Mouse (Mus musculus): ENCODE measurements around the gene B3gnt2. TPM values are rescaled to one million over a fixed set of nuclear protein-coding genes. Genes with fewer than 3 reads are reported as not detected.

B3gnt2 gene
- total and polyA plus RNA-seq, 3 experiments: 36.8 to 66.4 TPM; not detected in 1

DNA sequence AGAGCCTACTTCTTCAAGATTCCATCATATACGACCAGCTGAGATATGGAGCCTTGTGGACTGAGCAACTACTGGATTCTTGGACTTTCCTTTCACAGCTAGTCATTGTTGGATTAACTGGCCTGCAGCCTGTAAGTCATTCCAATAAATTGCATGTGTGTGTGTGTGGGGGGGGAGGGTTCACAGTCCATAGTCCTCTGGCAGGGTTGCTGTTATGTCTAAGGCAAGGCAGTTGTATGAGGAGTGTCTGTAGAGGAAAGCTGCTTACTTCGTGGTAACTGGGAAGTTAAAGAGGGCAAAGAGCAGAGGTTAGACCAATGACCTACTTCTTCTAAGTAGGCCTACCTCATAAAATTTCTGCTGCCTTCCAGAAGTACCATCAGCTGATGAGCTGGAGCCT, 22.9 kb upstream of the B3gnt2 start:
- no peak for TF ChIP-seq BHLHE40 (IDR thresholded peaks at IDR 0.05; ENCODE audit: borderline replicate concordance, low read depth, low read length)
- no peak for TF ChIP-seq TCF12 (IDR thresholded peaks at IDR 0.05; ENCODE audit: low read depth, low read length)
- no peak for TF ChIP-seq UBTF (IDR thresholded peaks at IDR 0.05; ENCODE audit: borderline replicate concordance, insufficient read depth, low read depth, low read length)
- no peak for TF ChIP-seq CHD1 (IDR thresholded peaks at IDR 0.05; ENCODE audit: low read depth, low read length)
- no peak for TF ChIP-seq SIN3A (IDR thresholded peaks at IDR 0.05; ENCODE audit: low read length)
- no peak for TF ChIP-seq JUND (IDR thresholded peaks at IDR 0.05; ENCODE audit: low read depth, low read length)
- no peak for TF ChIP-seq HCFC1 (IDR thresholded peaks at IDR 0.05; ENCODE audit: low read depth, low read length)
- no peak for TF ChIP-seq EP300 (IDR thresholded peaks at IDR 0.05; ENCODE audit: low read depth in 1 of 2, low read length in 2 of 2)
- no peak for TF ChIP-seq MEF2A (IDR thresholded peaks at IDR 0.05; ENCODE audit: extremely low read depth, insufficient replicate concordance, low read depth, low read length, poor library complexity, severe bottlenecking)
- no peak for TF ChIP-seq NRF1 (IDR thresholded peaks at IDR 0.05; ENCODE audit: insufficient read depth, low read depth, low read length, poor library complexity, severe bottlenecking)
- TF ChIP-seq GATA1 (IDR thresholded peaks at IDR 0.05; ENCODE audit: low read depth, low read length): no peak
- no peak for TF ChIP-seq ETS1 (IDR thresholded peaks at IDR 0.05; ENCODE audit: low read depth, low read length)
- no peak for TF ChIP-seq MYB (IDR thresholded peaks at IDR 0.05; ENCODE audit: low read depth, low read length)
- no peak for TF ChIP-seq RCOR1 (IDR thresholded peaks at IDR 0.05; ENCODE audit: low read depth, low read length)
- no peak for TF ChIP-seq RAD21 (IDR thresholded peaks at IDR 0.05; ENCODE audit: low read depth, low read length)
- TF ChIP-seq POLR2A (IDR thresholded peaks at IDR 0.05; ENCODE audit: control insufficient read depth in 1 of 2, insufficient read depth in 1 of 2, low read depth in 1 of 2, low read length in 2 of 2, poor library complexity in 1 of 2): no peak
- TF ChIP-seq USF2 (IDR thresholded peaks at IDR 0.05; ENCODE audit: borderline replicate concordance in 1 of 2, insufficient read depth in 1 of 2, low read depth in 1 of 2, low read length in 2 of 2): no peak
- TF ChIP-seq MAFK (IDR thresholded peaks at IDR 0.05; ENCODE audit: borderline replicate concordance, low read depth, low read length): no peak
- TF ChIP-seq ELF1 (IDR thresholded peaks at IDR 0.05; ENCODE audit: low read depth, low read length): no peak
- no peak for TF ChIP-seq MAX (IDR thresholded peaks at IDR 0.05; ENCODE audit: low read length)
- Histone ChIP-seq H3K4me1 (ENCODE audit: control insufficient read depth in 1 of 2, insufficient read depth in 2 of 2, low read length in 2 of 2) (peaks cover 4 to 5% of the 10 kb centered on the region in 2 experiments; a peak in 3 of 4 replicates), H3K36me3 (ENCODE audit: control insufficient read depth in 1 of 2, insufficient read depth in 2 of 2, low read length in 2 of 2) (peaks cover 0 to 5% of the 10 kb centered on the region in 2 experiments; a peak in 1 of 4 replicates), H3K9ac (ENCODE audit: control insufficient read depth, low read depth, low read length, poor library complexity, severe bottlenecking) (no peak overlapping the region), H3K27ac (ENCODE audit: control insufficient read depth, low read depth, low read length) (no peak overlapping the region), H3K4me3 (ENCODE audit: control insufficient read depth in 1 of 2, insufficient read depth in 1 of 2, low read depth in 2 of 2, low read length in 2 of 2) (no peak overlapping the region), H3K27me3 (ENCODE audit: control insufficient read depth in 1 of 2, insufficient read depth in 2 of 2, low read length in 2 of 2) (no peaks in the 10 kb centered on the region), H3K79me2 (ENCODE audit: control insufficient read depth, insufficient read depth, low read length, poor library complexity) (no peaks in the 10 kb centered on the region), H3K9me3 (replicated peaks; ENCODE audit: insufficient read depth, low read length) (no peaks in the 10 kb centered on the region)
- no peak for DNase-seq (ENCODE audit: low read depth, low spot score)

- H3K79me2 ChIP-seq (ENCODE audit: control insufficient read depth, insufficient read depth, low read length, poor library complexity): no peaks in the 10 kb centered on the region
- no peak overlapping the region for H3K4me3 ChIP-seq (ENCODE audit: control insufficient read depth in 1 of 2, insufficient read depth in 1 of 2, low read depth in 2 of 2, low read length in 2 of 2)
- no peak for TF ChIP-seq GATA1 (IDR thresholded peaks at IDR 0.05; ENCODE audit: low read depth, low read length)
- TF ChIP-seq HCFC1 (IDR thresholded peaks at IDR 0.05; ENCODE audit: low read depth, low read length): no peak
- no peak for TF ChIP-seq GABPA (IDR thresholded peaks at IDR 0.05; ENCODE audit: low read depth, low read length)
- no peak for TF ChIP-seq RCOR1 (IDR thresholded peaks at IDR 0.05; ENCODE audit: low read depth, low read length)
- TF ChIP-seq ZC3H11A (IDR thresholded peaks at IDR 0.05; ENCODE audit: low read depth, low read length): no peak
- H3K9me3 ChIP-seq (replicated peaks; ENCODE audit: insufficient read depth, low read length): no peaks in the 10 kb centered on the region
- DNase-seq (ENCODE audit: low read depth, low spot score): no peak
- H3K9ac ChIP-seq (ENCODE audit: control insufficient read depth, low read depth, low read length, poor library complexity, severe bottlenecking): no peak overlapping the region
- peaks cover 4 to 5% of the 10 kb centered on the region in 2 experiments; a peak in 3 of 4 replicates for H3K4me1 ChIP-seq (ENCODE audit: control insufficient read depth in 1 of 2, insufficient read depth in 2 of 2, low read length in 2 of 2)
- peaks cover 0 to 5% of the 10 kb centered on the region in 2 experiments; a peak in 1 of 4 replicates for H3K36me3 ChIP-seq (ENCODE audit: control insufficient read depth in 1 of 2, insufficient read depth in 2 of 2, low read length in 2 of 2)
- H3K27ac ChIP-seq (ENCODE audit: control insufficient read depth, low read depth, low read length): no peak overlapping the region
- H3K27me3 ChIP-seq (ENCODE audit: control insufficient read depth in 1 of 2, insufficient read depth in 2 of 2, low read length in 2 of 2): no peaks in the 10 kb centered on the region
Observed at GRCm38 (mm10) chr11:22882926-22883325, 22.2 kb upstream of the B3gnt2 start.
